Comparison of ENCODE assay signal across 23 mouse cellular contexts in the genomic region with DNA sequence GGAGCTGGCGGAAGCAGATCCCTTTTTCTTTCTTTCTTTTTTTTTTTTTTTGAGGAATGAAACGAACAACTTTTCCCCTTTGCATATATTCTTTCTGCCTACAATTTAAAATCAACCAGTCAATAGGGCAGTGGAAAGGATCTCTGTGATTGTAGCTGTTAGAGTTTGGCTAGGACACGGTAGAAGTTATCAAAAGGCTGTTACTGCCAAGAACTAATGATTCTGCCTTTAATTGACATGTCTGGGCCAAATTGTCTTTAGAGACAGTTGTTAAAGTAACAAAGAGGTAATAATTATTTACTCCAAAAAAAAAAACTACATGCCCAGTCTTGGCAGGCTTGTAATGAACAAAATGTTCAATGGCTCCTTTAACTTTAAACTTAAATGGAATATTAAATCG. TPM values are rescaled to one million over a fixed set of nuclear protein-coding genes. Genes with fewer than 3 reads are reported as not detected.
DNase-seq lines count a peak whose midpoint lies in the region; ATAC-seq and TF ChIP-seq lines count a peak whose summit lies in the region.
"Had no signal": no experiment of that assay in that cellular context is flagged by ENCODE, and none has a peak within 500 bp of the region (broad histone marks: within the 10 kb centered on the region; RNA-seq: fewer than 3 reads in every experiment).

No protein-coding gene starts in this region.

- ATAC-seq in forebrain, embryonic 14.5 days = no peak
- ATAC-seq in forebrain, embryonic 11.5 days (replicated peaks; ENCODE audit: low FRiP score) = no peak
- ATAC-seq in forebrain, embryonic 16.5 days = peak; percentile 58
- ATAC-seq in midbrain, embryonic 11.5 days (ENCODE audit: low FRiP score) = no peak
- ATAC-seq: activated CD4-positive, CD25-positive, alpha-beta regulatory T cell, adult 4 months; CD4-positive, CD25-positive, alpha-beta regulatory T cell, adult 4 months; Patski had no signal

- DNase-seq in forebrain, embryonic 14.5 days (ENCODE audit: low spot score) = peak; percentile 51
- no peak for DNase-seq in forebrain, embryonic 11.5 days (ENCODE audit: low spot score)
- no peak for DNase-seq in forebrain, embryonic 10.5 days (ENCODE audit: extremely low spot score, low spot score)
- DNase-seq in midbrain, embryonic 11.5 days (ENCODE audit: low spot score, missing footprints) = peak; percentile 45
- no peak for DNase-seq in midbrain, embryonic 10.5 days (ENCODE audit: low spot score)
- peak; percentile 60 for DNase-seq in brain, embryonic 14.5 days (ENCODE audit: low read depth)
- no peak for DNase-seq in thymus, postnatal 4 days
- DNase-seq: adrenal gland, adult 2 months; adrenal gland, adult 8-10 months; adrenal gland, postnatal 10 days; adrenal gland, postnatal 14 days; adrenal gland, postnatal 25 days; adrenal gland, postnatal 36 days; B cell, adult 2 months; cerebellum, adult 11 months; cerebellum, adult 11-12 months; cerebellum, adult 18-20 months had no signal

- H3K9ac ChIP-seq in forebrain, embryonic 14.5 days (ENCODE audit: low read length) = no peak overlapping the region
- no peak overlapping the region for H3K9ac ChIP-seq in forebrain, embryonic 11.5 days (ENCODE audit: low read length)
- H3K9ac ChIP-seq in forebrain, embryonic 16.5 days (replicated peaks; ENCODE audit: low read depth, low read length) = no peak overlapping the region
- no peak overlapping the region for H3K9ac ChIP-seq in midbrain, embryonic 11.5 days (ENCODE audit: low read length)

- no peaks in the 10 kb centered on the region for H3K36me3 ChIP-seq in forebrain, embryonic 14.5 days (ENCODE audit: control insufficient read depth, insufficient read depth, low read length)
- no peaks in the 10 kb centered on the region for H3K36me3 ChIP-seq in forebrain, embryonic 11.5 days (ENCODE audit: control insufficient read depth, insufficient read depth, low read length)
- H3K36me3 ChIP-seq in forebrain, embryonic 16.5 days (ENCODE audit: control insufficient read depth, insufficient read depth) = no peaks in the 10 kb centered on the region
- no peaks in the 10 kb centered on the region for H3K36me3 ChIP-seq in forebrain, embryonic 10.5 days (replicated peaks)
- H3K36me3 ChIP-seq in midbrain, embryonic 11.5 days (ENCODE audit: control insufficient read depth, insufficient read depth, low read length) = no peaks in the 10 kb centered on the region
- no peaks in the 10 kb centered on the region for H3K36me3 ChIP-seq in midbrain, embryonic 10.5 days
- H3K36me3 ChIP-seq: G1E had no signal

- no peaks in the 10 kb centered on the region for H3K9me3 ChIP-seq in forebrain, embryonic 14.5 days (replicated peaks; ENCODE audit: control insufficient read depth, low read length)
- no peaks in the 10 kb centered on the region for H3K9me3 ChIP-seq in forebrain, embryonic 11.5 days (ENCODE audit: control insufficient read depth, low read length)
- no peaks in the 10 kb centered on the region for H3K9me3 ChIP-seq in forebrain, embryonic 16.5 days (ENCODE audit: control insufficient read depth, low read length)
- H3K9me3 ChIP-seq in forebrain, embryonic 10.5 days = no peaks in the 10 kb centered on the region
- no peaks in the 10 kb centered on the region for H3K9me3 ChIP-seq in midbrain, embryonic 11.5 days (ENCODE audit: control insufficient read depth, low read length)
- H3K9me3 ChIP-seq in midbrain, embryonic 10.5 days (replicated peaks) = no peaks in the 10 kb centered on the region
- H3K9me3 ChIP-seq: G1E had no signal

- H3K4me3 ChIP-seq in forebrain, embryonic 14.5 days (ENCODE audit: low read depth, low read length) = no peak overlapping the region
- H3K4me3 ChIP-seq in forebrain, embryonic 11.5 days (ENCODE audit: low read depth, low read length) = no peak overlapping the region
- no peak overlapping the region for H3K4me3 ChIP-seq in forebrain, embryonic 16.5 days (replicated peaks; ENCODE audit: low read length)
- H3K4me3 ChIP-seq in forebrain, embryonic 10.5 days = no peak overlapping the region
- no peak overlapping the region for H3K4me3 ChIP-seq in midbrain, embryonic 11.5 days (ENCODE audit: low read depth, low read length)
- no peak overlapping the region for H3K4me3 ChIP-seq in midbrain, embryonic 10.5 days

- no peak overlapping the region for H3K4me2 ChIP-seq in forebrain, embryonic 14.5 days (ENCODE audit: low read length)
- H3K4me2 ChIP-seq in forebrain, embryonic 11.5 days (ENCODE audit: low read depth, low read length, severe bottlenecking) = no peak overlapping the region
- no peak overlapping the region for H3K4me2 ChIP-seq in forebrain, embryonic 16.5 days (ENCODE audit: low read length)
- H3K4me2 ChIP-seq in midbrain, embryonic 11.5 days = no peak overlapping the region

- 42% methylated on average over 4 of the region's 4 CpGs for WGBS in forebrain, embryonic 14.5 days
- 80% methylated on average over 4 of the region's 4 CpGs for WGBS in forebrain, embryonic 11.5 days
- 33% methylated on average over 4 of the region's 4 CpGs for WGBS in forebrain, embryonic 16.5 days
- WGBS in forebrain, embryonic 10.5 days = 86% methylated on average over 4 of the region's 4 CpGs
- WGBS in midbrain, embryonic 11.5 days = 89% methylated on average over 4 of the region's 4 CpGs
- 81% methylated on average over 4 of the region's 4 CpGs for WGBS in midbrain, embryonic 10.5 days

- H3K27ac ChIP-seq in forebrain, embryonic 14.5 days (ENCODE audit: low read depth, low read length) = no peak overlapping the region
- H3K27ac ChIP-seq in forebrain, embryonic 11.5 days (ENCODE audit: low read depth, low read length) = no peak overlapping the region
- no peak overlapping the region for H3K27ac ChIP-seq in forebrain, embryonic 16.5 days (ENCODE audit: low read length)
- no peak overlapping the region for H3K27ac ChIP-seq in forebrain, embryonic 10.5 days
- H3K27ac ChIP-seq in midbrain, embryonic 11.5 days (ENCODE audit: low read depth, low read length) = no peak overlapping the region
- no peak overlapping the region for H3K27ac ChIP-seq in midbrain, embryonic 10.5 days (replicated peaks)

- no peaks in the 10 kb centered on the region for H3K4me1 ChIP-seq in forebrain, embryonic 14.5 days (ENCODE audit: control insufficient read depth, insufficient read depth, low read length)
- H3K4me1 ChIP-seq in forebrain, embryonic 11.5 days (replicated peaks; ENCODE audit: control insufficient read depth, insufficient read depth, low read length) = no peaks in the 10 kb centered on the region
- H3K4me1 ChIP-seq in forebrain, embryonic 16.5 days (replicated peaks; ENCODE audit: control insufficient read depth, insufficient read depth, low read length) = no peaks in the 10 kb centered on the region
- H3K4me1 ChIP-seq in forebrain, embryonic 10.5 days = no peaks in the 10 kb centered on the region
- H3K4me1 ChIP-seq in midbrain, embryonic 11.5 days (ENCODE audit: control insufficient read depth, insufficient read depth, low read length) = no peaks in the 10 kb centered on the region
- H3K4me1 ChIP-seq in midbrain, embryonic 10.5 days = no peaks in the 10 kb centered on the region

- no peak for TF ChIP-seq CTCF in brain, embryonic 14.5 days (IDR thresholded peaks at IDR 0.05; ENCODE audit: borderline replicate concordance, extremely low read depth, insufficient read depth, insufficient read length)

- no peaks in the 10 kb centered on the region for H3K27me3 ChIP-seq in forebrain, embryonic 14.5 days (replicated peaks; ENCODE audit: control insufficient read depth, insufficient read depth, low read length)
- no peaks in the 10 kb centered on the region for H3K27me3 ChIP-seq in forebrain, embryonic 11.5 days (ENCODE audit: control insufficient read depth, insufficient read depth, low read length)
- no peaks in the 10 kb centered on the region for H3K27me3 ChIP-seq in forebrain, embryonic 16.5 days (replicated peaks; ENCODE audit: control insufficient read depth, insufficient read depth, low read length)
- no peaks in the 10 kb centered on the region for H3K27me3 ChIP-seq in forebrain, embryonic 10.5 days (ENCODE audit: poor library complexity, severe bottlenecking)
- no peaks in the 10 kb centered on the region for H3K27me3 ChIP-seq in midbrain, embryonic 11.5 days (ENCODE audit: control insufficient read depth, insufficient read depth, low read length)
- H3K27me3 ChIP-seq in midbrain, embryonic 10.5 days (ENCODE audit: low read depth, poor library complexity, severe bottlenecking) = no peaks in the 10 kb centered on the region
- H3K27me3 ChIP-seq: CH12.LX had no signal

- no peak for TF ChIP-seq POLR2A in brain, embryonic 14.5 days (IDR thresholded peaks at IDR 0.05; ENCODE audit: borderline replicate concordance, extremely low read depth, insufficient read depth, insufficient read length, poor library complexity, severe bottlenecking)

RNA-seq across cellular contexts. Expression of a gene that starts 26.1 kb away (rescaled TPM):
- 4.1 and 4.4 TPM in 2 replicates for polyA plus RNA-seq in forebrain, embryonic 14.5 days (2014; fragmentation: Nextera tagmentation; extraction: Ambion mirVana)
- polyA plus RNA-seq in forebrain, embryonic 11.5 days (2014; fragmentation: Nextera tagmentation; extraction: Ambion mirVana) = 17.7 and 21.8 TPM in 2 replicates
- 4.3 and 4.6 TPM in 2 replicates for polyA plus RNA-seq in forebrain, embryonic 16.5 days (2015; fragmentation: Nextera tagmentation; extraction: Ambion mirVana)
- 19.8 and 21.5 TPM in 2 replicates for polyA plus RNA-seq in forebrain, embryonic 10.5 days (2016; fragmentation: Nextera tagmentation; extraction: Ambion mirVana)
- 13.4 and 17.9 TPM in 2 replicates for polyA plus RNA-seq in midbrain, embryonic 11.5 days (2014; fragmentation: Nextera tagmentation; extraction: Ambion mirVana)
- polyA plus RNA-seq in midbrain, embryonic 10.5 days (2016; fragmentation: Nextera tagmentation; extraction: Ambion mirVana) = 14.3 and 15.6 TPM in 2 replicates
- 8.5 and 12.5 TPM in 2 replicates for polyA plus RNA-seq in brain, embryonic 14.5 days (2012; rRNA removed)
- polyA plus RNA-seq: activated CD4-positive, CD25-positive, alpha-beta regulatory T cell, adult 4 months; CD4-positive, CD25-positive, alpha-beta regulatory T cell, adult 4 months; G1E had no signal

Comparison
In these comparisons a context has a peak if more than half of its experiments do, and no peak if none do; other contexts are left out.
1. DNase-seq: peak in forebrain, embryonic 14.5 days (single experiment), midbrain, embryonic 11.5 days (single experiment) and brain, embryonic 14.5 days (single experiment); none in forebrain, embryonic 11.5 days (single experiment), forebrain, embryonic 10.5 days (single experiment), midbrain, embryonic 10.5 days (single experiment) and thymus, postnatal 4 days (single experiment).